Mouse (Mus musculus) left cerebral cortex, postnatal 10 days (tissue): ENCODE data around the gene Tbc1d30. TPM values are rescaled to one million over a fixed set of nuclear protein-coding genes. Genes with fewer than 3 reads are reported as not detected.

ENCODE experiments used
- DNase-seq, 2 experiments: peaks; one replicate each; pipeline ENCODE4 v3.0.0; 2021 to 2022; ENCODE audit warnings: low spot score in 2 of 2, mixed read lengths in 1 of 2; ENCODE audit errors: extremely low spot score in 1 of 2
- intact Hi-C: fragments of 180-260 bp; cut with DNase I; formaldehyde crosslinking; loops from one replicate; pipeline ENCODE4 v1.15.1; 2025
- total RNA-seq, 2 experiments: library from RNA; stranded (reverse); gene quantifications; 2 replicates each; pipeline ENCODE4 v1.2.3; 2021

The Tbc1d30 gene
- total RNA-seq, 2 experiments from 2014 or later, result 63.8 to 67.1 TPM

GRCm38 (mm10) chr10:121247545-121247944 is 103.5 kb downstream of the Tbc1d30 start:
- intact Hi-C loops, result no loop called here
- DNase-seq, result no peak

DNA sequence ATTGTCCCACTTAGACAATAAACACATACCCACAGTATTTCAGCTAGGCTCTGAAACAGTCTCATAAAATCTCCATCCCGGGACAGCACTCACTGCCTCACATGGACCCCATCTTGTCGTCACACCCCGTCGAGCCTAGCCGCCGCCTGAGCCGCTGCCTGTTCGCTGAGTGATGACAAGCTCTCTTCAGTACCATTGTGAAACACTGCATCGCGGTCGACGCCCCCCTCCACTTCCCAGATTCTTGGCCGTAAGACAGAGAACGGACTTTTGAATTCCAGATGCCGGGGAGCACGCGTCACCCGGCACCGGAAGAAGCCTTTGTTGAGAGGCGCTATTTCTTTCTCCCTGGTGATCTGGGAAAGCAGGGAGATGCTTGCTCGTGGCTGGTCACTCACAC is 104.1 kb downstream of the Tbc1d30 start:
- intact Hi-C loops, result no loop called here
- DNase-seq, result no peak

GRCm38 (mm10) chr10:121243373-121244207 is 107.5 kb downstream of the Tbc1d30 start:
- intact Hi-C loops, result no loop called here
- DNase-seq, result no peak

GRCm38 (mm10) chr10:121242596-121242995 is 108.5 kb downstream of the Tbc1d30 start:
- intact Hi-C loops, result no loop called here

GRCm38 (mm10) chr10:121239065-121239464 is 112.0 kb downstream of the Tbc1d30 start:
- no peak for DNase-seq
- intact Hi-C loops, result no loop called here

More at GRCm38 (mm10) chr10:121242596-121242995, 108.5 kb downstream of the Tbc1d30 start:
- no peak for DNase-seq

GRCm38 (mm10) chr10:121238551-121238950 is 112.5 kb downstream of the Tbc1d30 start:
- intact Hi-C loops, result no loop called here
- no peak for DNase-seq

GRCm38 (mm10) chr10:121237377-121237776 is 113.7 kb downstream of the Tbc1d30 start:
- intact Hi-C loops, result no loop called here
- DNase-seq, result no peak

- intact Hi-C loops, result no loop called here
- DNase-seq, result no peak
Measured at GRCm38 (mm10) chr10:121235167-121235824, 115.8 kb downstream of the Tbc1d30 start.

- intact Hi-C loops, result no loop called here
- no peak for DNase-seq
Measured at GRCm38 (mm10) chr10:121234476-121234875, 116.6 kb downstream of the Tbc1d30 start.

- intact Hi-C loops, result no loop called here
- no peak for DNase-seq
Measured at GRCm38 (mm10) chr10:121228422-121228953, 122.6 kb downstream of the Tbc1d30 start.

DNA sequence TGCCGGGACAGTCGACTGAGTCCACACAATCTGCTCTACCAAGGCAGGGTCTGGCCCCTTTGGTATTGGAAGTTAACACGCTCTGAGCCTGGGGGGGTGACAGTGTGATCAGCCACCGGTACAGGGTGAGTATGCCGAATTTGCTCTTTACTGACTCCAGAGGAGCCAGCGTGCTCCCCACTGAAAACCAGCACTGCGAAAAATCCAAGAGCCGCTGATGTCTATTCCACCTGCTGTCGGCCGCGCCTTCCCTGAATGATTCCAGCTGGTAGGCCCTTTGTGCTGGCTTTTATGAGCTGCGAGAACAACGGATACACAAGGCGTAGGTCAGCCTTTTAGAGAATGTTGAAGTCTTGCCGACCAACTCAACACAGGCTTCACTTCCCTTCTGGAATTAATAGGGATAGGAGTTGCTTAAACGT is 123.1 kb downstream of the Tbc1d30 start:
- no peak for DNase-seq
- intact Hi-C loops, result no loop called here

- intact Hi-C loops, result no loop called here
- DNase-seq, result no peak
Measured at GRCm38 (mm10) chr10:121227403-121227802, 123.7 kb downstream of the Tbc1d30 start.

- intact Hi-C loops, result no loop called here
- DNase-seq, result no peak
Measured at GRCm38 (mm10) chr10:121225636-121226035, 125.4 kb downstream of the Tbc1d30 start.

GRCm38 (mm10) chr10:121222881-121223280 is 128.2 kb downstream of the Tbc1d30 start:
- intact Hi-C loops, result no loop called here

GRCm38 (mm10) chr10:121218616-121219015 is 132.5 kb downstream of the Tbc1d30 start:
- intact Hi-C loops, result no loop called here
- DNase-seq, result no peak

More at GRCm38 (mm10) chr10:121222881-121223280, 128.2 kb downstream of the Tbc1d30 start:
- DNase-seq, result no peak

DNA sequence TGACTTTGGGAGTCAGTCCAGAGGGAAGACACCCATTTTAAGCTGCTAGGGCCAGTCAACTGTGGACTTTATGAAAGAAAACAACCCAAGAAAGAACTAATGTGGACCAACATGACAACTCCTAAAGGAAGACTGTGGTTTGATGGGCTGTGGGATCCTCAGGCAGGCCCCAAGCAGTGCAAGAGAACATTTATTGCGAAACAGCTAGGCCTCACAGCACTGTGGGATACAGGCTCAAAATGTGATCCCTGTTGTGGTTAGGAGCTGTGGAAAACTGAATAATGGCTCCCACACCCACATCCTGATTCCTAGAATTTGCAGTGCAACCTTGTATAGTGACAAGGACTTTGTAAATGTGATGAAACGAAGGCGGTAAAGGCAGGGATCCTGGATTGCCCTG is 134.3 kb downstream of the Tbc1d30 start:
- DNase-seq, result no peak
- intact Hi-C loops, result no loop called here
